Mouse (Mus musculus) thymus, adult 2 months (tissue): ENCODE measurements at regions not wholly inside any gene's neighbourhood (a gene's known extent, or its start where the extent isn't known, plus 50 kb on each side); places are given as distances from the start of the nearest gene placed in this dataset.

ENCODE experiments used
- DNase-seq: peaks from one replicate; pipeline ENCODE4 v3.0.0; 2021
- H3K27ac ChIP-seq: fragments of 200-500 bp; 2 replicates; pipeline ENCODE4 v1.5.1; 2012; ENCODE audit warnings: low read length, control low read depth; ENCODE audit not compliant: control insufficient read depth, insufficient read depth
- H3K27me3 ChIP-seq: fragments of 200-500 bp; 2 replicates; pipeline ENCODE4 v1.6.1; 2012; ENCODE audit warnings: mild to moderate bottlenecking, low read length, moderate library complexity, mixed read lengths; ENCODE audit not compliant: control insufficient read depth, insufficient read depth
- H3K36me3 ChIP-seq: fragments of 200-500 bp; 2 replicates; pipeline ENCODE4 v1.6.1; 2012; ENCODE audit warnings: mild to moderate bottlenecking, low read length, moderate library complexity; ENCODE audit not compliant: control insufficient read depth, insufficient read depth
- H3K4me1 ChIP-seq: fragments of 200-500 bp; replicated peaks from 2 replicates; pipeline ENCODE4 v1.6.1; 2012; ENCODE audit warnings: low read length; ENCODE audit not compliant: control insufficient read depth, insufficient read depth
- H3K4me3 ChIP-seq: fragments of 200-500 bp; 2 replicates; pipeline ENCODE4 v1.5.1; 2012; ENCODE audit warnings: mild to moderate bottlenecking, low read length, control low read depth, moderate library complexity; ENCODE audit not compliant: control insufficient read depth, insufficient read depth
- CTCF ChIP-seq: fragments of 200-500 bp; IDR thresholded peaks from 2 replicates; pipeline ENCODE4 v1.5.1; 2012; ENCODE audit warnings: mild to moderate bottlenecking, control low read depth, low read length, moderate library complexity, borderline replicate concordance; ENCODE audit not compliant: control insufficient read depth, poor library complexity, insufficient read depth; ENCODE audit errors: extremely low read depth
- POLR2A ChIP-seq: fragments of 200-500 bp; IDR thresholded peaks from 2 replicates; pipeline ENCODE4 v1.6.1; 2012; ENCODE audit warnings: mild to moderate bottlenecking, low read length, control low read depth, moderate library complexity; ENCODE audit not compliant: control insufficient read depth, poor library complexity, insufficient read depth; ENCODE audit errors: extremely low read depth
- WGBS: fragments of 180-500 bp; shearing (Covaris S2); methylation state at CpG from one replicate; pipeline ENCODE4 v1.1.7; 2018; 5-methylcytosine and 5-hydroxymethylcytosine counted together

DNA sequence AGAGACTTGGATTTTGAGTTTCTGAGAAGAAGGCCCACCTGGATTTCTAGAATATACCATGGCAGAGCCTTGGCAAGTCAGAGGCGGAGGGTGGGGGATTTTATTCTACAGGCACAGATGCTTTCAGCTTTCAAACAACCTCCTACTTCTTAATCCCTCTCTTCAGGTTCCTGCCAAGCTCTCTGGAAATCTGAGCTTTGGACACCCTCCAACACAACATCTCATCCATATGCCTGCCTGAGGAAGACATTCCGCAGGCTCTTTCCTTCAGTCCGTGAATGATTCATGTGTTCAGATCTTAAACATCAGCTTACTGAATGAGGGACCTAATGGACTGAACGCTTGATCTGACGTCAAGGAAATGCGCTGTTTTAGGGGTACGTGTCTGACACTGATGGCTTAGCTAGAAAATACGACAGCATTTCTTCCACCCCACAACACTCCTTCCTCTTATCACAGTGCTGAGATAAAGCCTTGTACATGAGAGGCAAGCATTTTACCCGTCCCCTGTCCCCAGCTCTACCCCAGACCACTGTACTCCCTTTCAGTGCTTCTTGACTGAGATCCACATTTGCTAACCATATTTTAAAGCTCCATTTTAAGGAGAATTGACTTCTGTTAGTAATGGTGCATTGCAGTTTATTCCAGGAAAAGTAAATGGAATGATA lies 97.0 kb upstream of the Galnt5 start:
- Histone ChIP-seq H3K27me3 (no peaks in the 10 kb centered on the region), H3K4me3 (no peak overlapping the region), H3K36me3 (no peaks in the 10 kb centered on the region), H3K27ac (no peak overlapping the region), H3K4me1 (no peaks in the 10 kb centered on the region)
- 91% methylated on average over 9 of the region's 9 CpGs for WGBS
- no peak for DNase-seq
- TF ChIP-seq POLR2A (no peak), CTCF (no peak)

DNA sequence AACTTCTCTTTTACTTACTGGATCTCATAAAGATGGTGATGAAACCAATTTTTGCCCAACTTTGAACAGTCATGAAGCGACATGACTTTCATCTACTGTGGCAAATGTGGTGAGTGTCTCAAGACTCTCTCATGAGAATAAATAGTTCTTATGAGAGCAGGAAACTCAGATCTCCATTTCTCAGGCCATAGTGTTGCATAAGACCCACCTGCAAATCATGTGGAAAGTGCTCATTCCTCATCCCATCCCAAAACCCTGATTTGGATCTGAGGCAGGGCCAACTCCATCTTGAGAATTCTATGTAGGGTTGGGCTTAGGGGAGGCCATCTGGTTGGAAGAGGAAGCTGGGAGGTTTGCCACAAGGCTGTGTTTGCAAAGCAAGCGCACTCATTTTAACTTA lies 92.5 kb upstream of the Galnt5 start:
- no peaks in the 10 kb centered on the region for H3K27me3 ChIP-seq
- WGBS = 16% methylated on average over 2 of the region's 2 CpGs
- H3K4me1 ChIP-seq = no peaks in the 10 kb centered on the region
- H3K36me3 ChIP-seq = no peaks in the 10 kb centered on the region
- no peak overlapping the region for H3K27ac ChIP-seq
- DNase-seq = no peak
- TF ChIP-seq POLR2A (no peak), CTCF (no peak)
- H3K4me3 ChIP-seq = no peak overlapping the region

DNA sequence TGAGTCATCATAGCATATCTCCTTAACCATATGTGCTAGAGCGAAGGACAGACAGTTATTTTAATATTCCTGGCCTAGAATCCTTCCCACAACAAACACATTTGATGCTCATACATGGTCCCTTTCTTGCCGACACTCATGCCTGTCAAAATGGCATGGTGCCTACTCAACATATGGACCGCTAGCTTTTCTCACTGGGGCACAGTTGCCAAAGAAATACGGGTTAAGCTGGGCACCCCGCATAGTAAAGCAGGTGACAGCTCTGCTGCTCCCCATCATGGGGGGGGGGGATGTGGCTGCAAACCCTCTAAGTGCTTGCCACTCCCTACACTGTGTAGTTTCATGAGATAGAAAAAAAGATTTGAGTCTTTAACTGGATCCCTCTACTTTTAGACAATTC lies 90.7 kb upstream of the Galnt5 start:
- 95% methylated on average over 5 of the region's 5 CpGs for WGBS
- H3K27ac ChIP-seq = no peak overlapping the region
- no peaks in the 10 kb centered on the region for H3K4me1 ChIP-seq
- TF ChIP-seq POLR2A (no peak), CTCF (no peak)
- H3K36me3 ChIP-seq = no peaks in the 10 kb centered on the region
- no peak for DNase-seq
- no peaks in the 10 kb centered on the region for H3K27me3 ChIP-seq
- H3K4me3 ChIP-seq = no peak overlapping the region

DNA sequence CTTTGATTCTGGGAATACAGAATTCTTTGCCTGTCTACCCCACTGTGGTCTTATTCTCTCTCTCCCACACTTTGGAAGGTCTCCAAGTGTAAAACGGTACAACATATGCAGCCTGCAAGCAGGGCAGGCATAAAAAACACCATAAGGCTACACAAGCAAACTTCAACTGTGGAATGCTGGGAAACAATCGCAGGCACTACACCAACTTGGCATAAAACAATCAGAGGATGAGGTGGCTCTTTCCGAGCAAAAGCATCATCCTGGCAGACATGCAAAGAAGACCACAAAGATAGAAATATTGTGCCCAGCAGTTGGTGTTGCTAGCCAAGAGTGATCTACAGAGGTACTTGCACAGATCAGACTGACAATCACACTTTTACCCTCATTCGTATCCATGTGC lies 88.0 kb upstream of the Galnt5 start:
- H3K36me3 ChIP-seq = no peaks in the 10 kb centered on the region
- no peak for TF ChIP-seq CTCF
- no peak for TF ChIP-seq POLR2A
- DNase-seq = no peak
- 85% methylated on average over 4 of the region's 4 CpGs for WGBS
- no peaks in the 10 kb centered on the region for H3K27me3 ChIP-seq
- H3K4me3 ChIP-seq = no peak overlapping the region
- no peak overlapping the region for H3K27ac ChIP-seq
- no peaks in the 10 kb centered on the region for H3K4me1 ChIP-seq

DNA sequence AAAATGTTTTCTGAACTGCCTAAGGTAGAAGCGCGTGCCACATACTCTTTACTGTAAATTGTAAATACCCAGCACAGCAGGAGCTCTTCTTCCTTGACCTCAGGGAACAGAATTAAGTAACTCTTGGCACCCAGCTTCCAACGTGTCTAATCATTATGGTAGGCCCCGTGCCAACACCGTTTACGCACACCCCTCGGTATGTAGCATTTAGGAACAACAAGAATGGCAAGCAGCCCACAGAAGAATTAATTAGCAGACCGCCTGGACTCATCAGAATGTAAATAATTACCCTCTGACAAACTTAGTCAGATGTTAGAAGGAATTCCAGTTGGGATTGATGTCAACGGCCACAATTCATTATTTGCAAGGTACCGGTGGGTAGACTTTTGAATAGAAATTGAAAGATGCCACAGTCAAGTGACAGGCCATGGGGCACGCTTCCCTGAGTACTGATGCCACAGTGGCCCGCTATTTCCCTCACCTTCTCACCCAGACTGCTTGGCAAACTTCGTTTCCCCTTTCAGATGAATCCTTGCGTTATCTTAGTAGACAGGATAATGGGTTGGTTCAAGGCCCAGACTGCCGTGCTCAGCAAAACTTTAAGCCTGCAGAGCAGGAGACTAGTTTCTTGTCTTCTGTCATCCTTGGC lies 81.2 kb upstream of the Galnt5 start:
- Histone ChIP-seq H3K36me3 (no peaks in the 10 kb centered on the region), H3K27me3 (no peaks in the 10 kb centered on the region)
- TF ChIP-seq POLR2A (no peak), CTCF (no peak)

DNA sequence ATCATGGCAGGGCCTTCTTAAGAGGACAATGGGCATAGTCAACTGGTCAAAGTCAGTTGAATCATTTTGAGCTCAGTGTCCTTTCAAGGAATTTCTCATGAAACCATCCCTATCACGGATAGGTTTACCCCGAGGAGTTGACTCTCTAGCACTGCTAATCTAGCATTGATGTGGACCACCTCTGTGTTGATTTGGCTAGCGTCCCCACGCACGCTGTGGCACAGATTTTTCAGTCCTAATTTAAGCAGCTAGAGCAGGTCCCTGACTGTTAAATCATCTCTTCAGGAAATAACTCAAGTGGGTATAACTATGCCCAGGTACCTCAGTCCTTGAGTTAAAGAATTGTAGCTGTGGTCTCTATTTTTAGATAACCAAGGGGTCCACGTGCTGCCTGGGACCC lies 80.0 kb upstream of the Galnt5 start:
- 95% methylated on average over 6 of the region's 6 CpGs for WGBS
- Histone ChIP-seq H3K4me3 (no peak overlapping the region), H3K36me3 (no peaks in the 10 kb centered on the region)

More for the DNA sequence above, 81.2 kb upstream of the Galnt5 start:
- 94% methylated on average over 15 of the region's 15 CpGs for WGBS
- no peak overlapping the region for H3K4me3 ChIP-seq
- no peak overlapping the region for H3K27ac ChIP-seq
- H3K4me1 ChIP-seq = no peaks in the 10 kb centered on the region
- DNase-seq = no peak

DNA sequence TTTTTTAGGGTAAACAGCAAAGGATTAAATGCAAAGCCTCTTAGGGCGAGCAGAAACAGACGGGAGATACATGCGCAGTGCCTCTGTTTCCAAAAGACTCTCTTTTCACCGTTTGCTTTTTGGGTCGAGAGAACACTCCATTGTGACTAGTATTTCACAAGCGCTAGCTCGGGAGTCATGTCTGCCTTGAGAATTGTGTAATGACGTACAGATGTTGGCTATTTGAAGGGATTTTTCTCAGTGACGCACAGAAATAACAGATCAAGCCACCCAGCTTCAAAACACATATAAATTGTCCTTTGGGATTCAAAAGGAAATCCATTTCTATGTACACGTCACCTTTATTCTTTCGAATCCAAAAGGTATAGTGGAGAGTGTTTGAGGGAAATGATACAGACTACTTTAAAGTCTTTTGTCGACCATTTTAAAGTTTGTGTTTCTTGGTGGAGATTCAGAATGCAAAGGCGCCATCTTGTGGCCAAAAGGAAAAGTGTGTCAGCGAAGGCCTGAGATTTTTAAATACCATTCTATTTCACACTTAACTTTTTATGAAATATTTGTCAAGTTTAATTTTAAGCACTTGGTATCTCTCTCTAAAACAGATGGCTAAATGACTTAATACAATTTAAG lies 78.5 kb upstream of the Galnt5 start:
- Histone ChIP-seq H3K4me3 (no peak overlapping the region), H3K27me3 (no peaks in the 10 kb centered on the region), H3K36me3 (no peaks in the 10 kb centered on the region), H3K4me1 (no peaks in the 10 kb centered on the region), H3K27ac (no peak overlapping the region)
- TF ChIP-seq CTCF = no peak
- TF ChIP-seq POLR2A = no peak
- peak; percentile 26 for DNase-seq
- WGBS = 60% methylated on average over 14 of the region's 14 CpGs

More for the DNA sequence above, 80.0 kb upstream of the Galnt5 start:
- Histone ChIP-seq H3K4me1 (no peaks in the 10 kb centered on the region), H3K27ac (no peak overlapping the region), H3K27me3 (no peaks in the 10 kb centered on the region)
- TF ChIP-seq CTCF (no peak), POLR2A (no peak)
- no peak for DNase-seq
